Mouse (Mus musculus): ENCODE data around the gene Wdtc1. TPM values are rescaled to one million over a fixed set of nuclear protein-coding genes. Genes with fewer than 3 reads are reported as not detected.

The Wdtc1 gene
- polyA plus RNA-seq, 1 experiment: 107 TPM

GRCm38 (mm10) chr4:133299701-133300100, 53.6 kb downstream of the Wdtc1 start:
- Histone ChIP-seq H3K36me3 (ENCODE audit: control insufficient read depth, insufficient read depth, low read length) (peaks cover 25% of the 10 kb centered on the region), H3K4me3 (ENCODE audit: control insufficient read depth, insufficient read depth, low read length) (no peak overlapping the region), H3K4me1 (replicated peaks; ENCODE audit: control insufficient read depth, insufficient read depth, low read length) (peaks cover 21% of the 10 kb centered on the region), H3K27me3 (ENCODE audit: control insufficient read depth, insufficient read depth, low read length) (no peaks in the 10 kb centered on the region), H3K27ac (ENCODE audit: control insufficient read depth, insufficient read depth, low read length) (peak overlapping the region; percentile 88; the same call in 1 of the 2 replicates)
- DNase-seq: no peak
- 93% methylated on average over 5 of the region's 5 CpGs for WGBS
- no peak for TF ChIP-seq POLR2A (IDR thresholded peaks at IDR 0.05; ENCODE audit: control insufficient read depth, extremely low read depth, insufficient read depth, low read length, poor library complexity)

DNA sequence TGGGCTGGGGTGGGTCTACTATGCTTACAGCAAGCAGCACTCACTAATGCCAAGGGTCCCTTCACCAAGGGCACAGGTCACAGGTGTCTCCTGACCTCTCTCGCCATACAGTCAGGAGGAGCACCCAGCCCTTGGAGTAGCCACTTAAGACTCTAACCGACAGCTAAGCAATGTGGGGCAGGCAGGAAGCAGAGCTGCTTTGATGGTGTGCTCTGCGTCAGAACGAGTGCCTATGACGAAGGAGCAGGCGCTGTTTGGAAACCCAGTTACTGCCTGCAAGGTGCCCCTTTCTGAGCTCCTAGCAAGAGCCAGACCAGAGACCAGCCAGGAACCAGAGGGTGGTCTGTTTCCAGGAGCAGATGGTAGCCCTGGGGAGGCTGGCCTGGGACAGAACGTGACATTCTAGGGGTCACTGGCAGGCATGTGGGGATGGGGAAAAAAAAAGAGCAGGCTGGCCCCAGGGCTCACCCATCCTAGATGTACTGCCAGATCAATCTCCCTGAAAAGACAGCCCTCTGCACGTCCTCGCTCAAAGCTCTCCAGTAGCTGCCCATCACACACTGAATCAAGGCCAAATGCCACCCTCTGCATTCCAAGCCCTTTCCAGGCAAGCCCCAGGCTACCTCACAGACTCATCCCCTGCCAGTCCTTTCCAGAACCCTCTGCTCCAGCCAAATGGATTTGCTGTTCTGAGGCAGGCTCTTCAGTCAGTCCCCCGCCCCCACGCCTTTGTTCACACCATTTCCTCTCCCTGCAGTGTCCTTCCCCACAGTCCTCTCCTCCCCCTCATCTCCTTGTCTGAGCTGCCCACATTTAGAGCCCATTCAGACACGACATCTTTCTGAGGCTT, 54.5 kb downstream of the Wdtc1 start:
- no peak for TF ChIP-seq CTCF (IDR thresholded peaks at IDR 0.05; ENCODE audit: borderline replicate concordance, control insufficient read depth, extremely low read depth, insufficient read depth, low read length, poor library complexity)
- TF ChIP-seq POLR2A (IDR thresholded peaks at IDR 0.05; ENCODE audit: control insufficient read depth, extremely low read depth, insufficient read depth, low read length, poor library complexity): peak; percentile 40; the same call in 1 of the 2 replicates
- H3K27me3 ChIP-seq (ENCODE audit: control insufficient read depth, insufficient read depth, low read length): no peaks in the 10 kb centered on the region
- H3K4me3 ChIP-seq (ENCODE audit: control insufficient read depth, insufficient read depth, low read length): no peak overlapping the region
- 33% methylated on average over 12 of the region's 12 CpGs for WGBS
- H3K27ac ChIP-seq (ENCODE audit: control insufficient read depth, insufficient read depth, low read length): peak overlapping the region; percentile 88
- peaks cover 22% of the 10 kb centered on the region for H3K4me1 ChIP-seq (replicated peaks; ENCODE audit: control insufficient read depth, insufficient read depth, low read length)
- peaks cover 25% of the 10 kb centered on the region for H3K36me3 ChIP-seq (ENCODE audit: control insufficient read depth, insufficient read depth, low read length)
- peak; percentile 74 for DNase-seq

DNA sequence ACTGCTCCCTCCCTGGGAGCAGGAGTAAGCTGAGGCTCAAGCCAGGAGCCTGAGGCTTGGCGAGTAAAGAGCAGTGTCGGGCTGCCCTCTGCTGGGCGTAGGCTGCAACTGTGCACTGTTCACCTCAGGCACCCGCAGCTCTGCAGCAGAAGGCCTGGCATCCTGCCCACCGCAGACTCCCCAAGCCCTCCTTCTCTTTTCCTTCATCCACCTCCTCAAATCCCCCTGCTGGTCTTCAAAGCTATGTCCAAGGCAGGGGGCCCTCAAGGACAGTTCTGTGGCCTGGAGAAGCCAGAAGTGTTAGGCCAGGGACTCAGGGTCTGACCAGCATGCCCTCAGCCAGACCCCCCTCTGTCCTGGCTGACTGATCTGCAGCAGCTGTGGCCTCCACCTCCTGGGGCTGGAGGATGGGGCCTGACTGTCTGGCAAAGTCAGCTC, 55.5 kb downstream of the Wdtc1 start:
- DNase-seq: peak; percentile 88
- TF ChIP-seq POLR2A (IDR thresholded peaks at IDR 0.05; ENCODE audit: control insufficient read depth, extremely low read depth, insufficient read depth, low read length, poor library complexity) (no peak), CTCF (IDR thresholded peaks at IDR 0.05; ENCODE audit: borderline replicate concordance, control insufficient read depth, extremely low read depth, insufficient read depth, low read length, poor library complexity) (peak; percentile 96)
- H3K27ac ChIP-seq (ENCODE audit: control insufficient read depth, insufficient read depth, low read length): peak overlapping the region; percentile 81
- H3K36me3 ChIP-seq (ENCODE audit: control insufficient read depth, insufficient read depth, low read length): peaks cover 25% of the 10 kb centered on the region
- 5% methylated on average over 5 of the region's 5 CpGs for WGBS
- H3K4me1 ChIP-seq (replicated peaks; ENCODE audit: control insufficient read depth, insufficient read depth, low read length): peaks cover 31% of the 10 kb centered on the region
- H3K4me3 ChIP-seq (ENCODE audit: control insufficient read depth, insufficient read depth, low read length): no peak overlapping the region
- H3K27me3 ChIP-seq (ENCODE audit: control insufficient read depth, insufficient read depth, low read length): no peaks in the 10 kb centered on the region

GRCm38 (mm10) chr4:133297360-133297759, 55.9 kb downstream of the Wdtc1 start:
- no peaks in the 10 kb centered on the region for H3K27me3 ChIP-seq (ENCODE audit: control insufficient read depth, insufficient read depth, low read length)
- DNase-seq: peak; percentile 19
- H3K36me3 ChIP-seq (ENCODE audit: control insufficient read depth, insufficient read depth, low read length): peaks cover 25% of the 10 kb centered on the region
- WGBS: 78% methylated on average over 10 of the region's 10 CpGs
- no peak overlapping the region for H3K27ac ChIP-seq (ENCODE audit: control insufficient read depth, insufficient read depth, low read length)
- H3K4me1 ChIP-seq (replicated peaks; ENCODE audit: control insufficient read depth, insufficient read depth, low read length): peaks cover 36% of the 10 kb centered on the region
- TF ChIP-seq CTCF (IDR thresholded peaks at IDR 0.05; ENCODE audit: borderline replicate concordance, control insufficient read depth, extremely low read depth, insufficient read depth, low read length, poor library complexity): no peak
- no peak for TF ChIP-seq POLR2A (IDR thresholded peaks at IDR 0.05; ENCODE audit: control insufficient read depth, extremely low read depth, insufficient read depth, low read length, poor library complexity)
- no peak overlapping the region for H3K4me3 ChIP-seq (ENCODE audit: control insufficient read depth, insufficient read depth, low read length)

DNA sequence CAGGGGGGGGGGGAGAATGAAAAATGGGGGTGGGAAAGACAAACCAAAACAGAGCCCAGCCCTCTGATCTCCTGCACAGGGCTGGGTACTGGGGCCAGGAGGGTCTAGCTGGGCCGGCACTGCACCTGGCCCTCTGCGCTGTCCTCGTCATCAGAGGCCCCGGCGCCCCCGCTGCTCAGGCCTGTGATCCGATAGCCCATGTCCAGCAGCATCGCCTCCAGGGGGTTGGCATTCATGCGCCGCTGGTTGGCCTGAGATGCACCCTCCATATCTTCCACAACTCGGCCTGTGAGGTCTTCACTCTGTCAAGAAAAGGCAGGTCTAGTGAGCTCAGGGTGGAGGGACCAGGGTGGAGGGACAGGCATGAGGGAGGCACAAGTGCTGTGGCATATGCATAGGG, 59.2 kb downstream of the Wdtc1 start:
- no peak overlapping the region for H3K27ac ChIP-seq (ENCODE audit: control insufficient read depth, insufficient read depth, low read length)

GRCm38 (mm10) chr4:133292901-133293843, 60.1 kb downstream of the Wdtc1 start:
- peak overlapping the region; percentile 73 for H3K27ac ChIP-seq (ENCODE audit: control insufficient read depth, insufficient read depth, low read length)
- H3K4me3 ChIP-seq (ENCODE audit: control insufficient read depth, insufficient read depth, low read length): no peak overlapping the region
- WGBS: 37% methylated on average over 24 of the region's 24 CpGs
- DNase-seq: peak; percentile 55
- peaks cover 21% of the 10 kb centered on the region for H3K4me1 ChIP-seq (replicated peaks; ENCODE audit: control insufficient read depth, insufficient read depth, low read length)
- TF ChIP-seq CTCF (IDR thresholded peaks at IDR 0.05; ENCODE audit: borderline replicate concordance, control insufficient read depth, extremely low read depth, insufficient read depth, low read length, poor library complexity) (no peak), POLR2A (IDR thresholded peaks at IDR 0.05; ENCODE audit: control insufficient read depth, extremely low read depth, insufficient read depth, low read length, poor library complexity) (no peak)
- no peaks in the 10 kb centered on the region for H3K27me3 ChIP-seq (ENCODE audit: control insufficient read depth, insufficient read depth, low read length)
- peaks cover 13% of the 10 kb centered on the region for H3K36me3 ChIP-seq (ENCODE audit: control insufficient read depth, insufficient read depth, low read length)

More for the DNA sequence above, 59.2 kb downstream of the Wdtc1 start:
- Histone ChIP-seq H3K4me1 (replicated peaks; ENCODE audit: control insufficient read depth, insufficient read depth, low read length) (peaks cover 31% of the 10 kb centered on the region), H3K36me3 (ENCODE audit: control insufficient read depth, insufficient read depth, low read length) (peaks cover 13% of the 10 kb centered on the region), H3K27me3 (ENCODE audit: control insufficient read depth, insufficient read depth, low read length) (no peaks in the 10 kb centered on the region), H3K4me3 (ENCODE audit: control insufficient read depth, insufficient read depth, low read length) (no peak overlapping the region)
- no peak for DNase-seq
- TF ChIP-seq CTCF (IDR thresholded peaks at IDR 0.05; ENCODE audit: borderline replicate concordance, control insufficient read depth, extremely low read depth, insufficient read depth, low read length, poor library complexity) (no peak), POLR2A (IDR thresholded peaks at IDR 0.05; ENCODE audit: control insufficient read depth, extremely low read depth, insufficient read depth, low read length, poor library complexity) (no peak)
- 95% methylated on average over 11 of the region's 11 CpGs for WGBS
